Mouse (Mus musculus) neutrophil, adult 59 days (primary cell): Measurements from ENCODE around the gene H13. TPM values are rescaled to one million over a fixed set of nuclear protein-coding genes. Genes with fewer than 3 reads are reported as not detected.

ENCODE experiments used
- total RNA-seq, 2 experiments: library from RNA; stranded (reverse); gene quantifications; 1 replicate in 1 of 2; 2 replicates in 1 of 2; pipeline ENCODE4 v1.2.4; 2023

H13 gene
- 100 to 1,000 TPM; 132 to 147 TPM for total RNA-seq

DNA sequence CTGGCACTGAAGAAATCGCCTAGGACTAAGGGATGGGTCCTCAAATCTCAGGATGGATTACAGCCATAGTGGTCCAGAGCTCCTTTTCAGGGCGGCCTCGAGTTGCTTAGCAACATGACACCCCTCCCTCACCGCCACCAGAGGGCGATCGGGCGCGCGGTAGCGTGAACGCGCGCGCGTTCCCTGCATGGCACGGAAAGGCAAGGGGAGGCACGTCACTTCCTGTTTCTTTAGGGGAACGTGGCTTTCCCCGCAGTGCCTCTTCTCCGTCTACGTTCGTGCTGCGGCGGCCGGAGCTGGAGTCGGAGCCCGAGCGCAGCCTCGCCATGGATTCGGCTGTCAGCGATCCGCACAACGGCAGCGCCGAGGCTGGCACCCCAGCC is at the start of gene H13:
Gene H13 (plus strand): TSS at position 206 of the 383 bp plus-strand sequence.

DNA sequence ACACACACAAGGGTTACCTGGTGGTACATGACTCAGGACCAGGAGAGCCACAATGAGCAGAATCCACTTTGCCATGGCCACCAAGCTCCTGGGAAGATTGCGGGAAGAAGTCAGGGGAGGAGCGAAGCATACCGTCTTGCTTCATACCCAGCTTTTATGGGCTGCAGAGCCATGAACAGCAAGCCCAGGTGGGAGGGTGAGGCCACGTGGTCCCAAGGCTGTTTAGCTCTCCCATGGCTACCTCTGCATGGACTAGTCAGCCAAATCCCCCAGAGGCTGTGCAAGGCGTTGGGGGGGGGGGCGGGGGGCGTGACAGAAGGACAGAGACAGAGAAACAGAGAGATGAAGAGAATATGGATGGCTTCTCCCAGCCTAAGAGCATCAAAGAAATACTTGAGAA is 46.3 kb upstream of the H13 start, which contains the start of gene Defb25:
Gene Defb25 (minus strand): TSS at position 101 of the 400 bp plus-strand sequence.

DNA sequence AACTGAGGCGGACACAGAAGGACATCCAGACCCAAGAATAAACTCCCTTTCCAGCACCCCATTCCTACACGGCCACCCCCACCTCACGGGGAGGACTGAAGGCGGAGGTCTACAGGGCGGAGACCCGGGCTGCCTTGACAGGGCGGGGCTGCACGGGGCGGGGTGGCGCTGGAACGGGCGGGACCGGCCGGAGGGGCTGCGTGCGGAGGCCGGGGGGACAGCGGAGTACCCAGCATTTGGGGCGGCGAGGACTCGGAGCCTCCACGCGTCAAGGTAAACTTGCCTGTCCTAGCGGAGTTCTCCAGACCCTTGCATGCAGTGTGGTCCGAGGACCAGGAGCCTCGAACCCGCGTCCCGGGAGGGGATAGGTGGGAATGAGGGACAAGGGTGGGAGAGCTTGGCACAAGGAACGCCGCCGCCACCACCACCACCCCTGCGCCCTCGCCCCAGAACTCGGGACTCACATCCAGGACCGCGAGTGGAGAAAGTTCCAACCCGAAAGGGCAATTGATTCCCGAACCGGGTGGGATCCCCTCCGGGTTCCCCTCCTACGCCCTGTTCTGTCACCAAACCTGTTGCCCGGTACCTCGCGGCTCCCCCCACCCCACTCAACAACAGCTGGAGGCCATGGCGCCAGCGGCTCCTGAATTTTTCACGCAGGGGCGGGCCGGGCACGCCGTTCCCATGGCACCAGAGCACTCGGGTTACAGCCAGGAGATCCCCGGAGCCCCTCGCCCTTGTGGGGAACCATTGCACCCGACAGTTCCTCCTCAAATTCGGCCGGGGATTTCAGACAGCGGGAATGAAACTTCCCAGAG is 42.3 kb upstream of the H13 start, which contains the start of gene Rem1:
Gene Rem1 (plus strand): TSS at position 178 of the 818 bp plus-strand sequence.

DNA sequence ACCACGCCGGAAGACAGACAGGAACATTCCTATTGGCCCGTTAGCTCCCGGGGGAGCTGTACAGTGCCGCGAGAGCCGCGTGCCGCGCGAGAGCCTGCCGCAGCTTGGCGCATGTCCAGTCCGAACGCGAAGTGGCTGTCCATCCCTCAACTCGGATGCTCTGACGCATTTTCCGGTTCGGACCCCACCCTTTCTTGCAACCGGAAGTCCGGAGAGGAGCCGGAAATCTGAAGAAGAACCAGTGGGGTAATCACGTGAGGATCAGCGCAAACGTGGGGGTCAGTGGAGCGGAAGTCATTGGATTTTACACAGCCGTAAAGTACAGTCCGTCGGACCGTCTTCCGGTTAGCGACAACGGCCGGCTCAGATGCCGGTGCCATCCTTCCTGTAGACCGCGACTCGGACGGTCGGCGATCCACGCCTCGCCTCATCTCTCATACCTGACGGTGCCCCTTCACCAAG is 17.6 kb downstream of the H13 start, which contains the start of gene Mcts2:
Gene Mcts2 (plus strand): TSS at position 230 of the 462 bp plus-strand sequence.

DNA sequence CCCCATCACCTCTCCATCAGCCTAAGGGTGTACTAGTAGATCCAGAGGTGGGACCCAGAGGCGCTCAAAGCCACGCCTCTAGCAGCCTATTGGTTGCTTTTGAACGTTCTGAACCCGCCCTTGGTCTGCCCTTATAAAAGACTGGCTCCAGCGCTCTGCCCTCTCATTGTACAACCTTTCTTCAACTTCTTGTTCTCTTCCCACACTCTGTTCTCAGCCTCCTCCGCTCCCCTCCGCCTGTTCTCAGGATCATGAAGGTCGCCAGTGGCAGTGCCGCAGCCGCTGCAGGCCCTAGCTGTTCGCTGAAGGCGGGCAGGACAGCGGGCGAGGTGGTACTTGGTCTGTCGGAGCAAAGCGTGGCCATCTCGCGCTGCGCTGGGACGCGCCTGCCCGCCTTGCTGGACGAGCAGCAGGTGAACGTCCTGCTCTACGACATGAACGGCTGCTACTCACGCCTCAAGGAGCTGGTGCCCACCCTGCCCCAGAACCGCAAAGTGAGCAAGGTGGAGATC is 66.9 kb downstream of the H13 start, which contains the start of gene Id1:
Gene Id1 (plus strand): TSS at position 162 of the 512 bp plus-strand sequence.

DNA sequence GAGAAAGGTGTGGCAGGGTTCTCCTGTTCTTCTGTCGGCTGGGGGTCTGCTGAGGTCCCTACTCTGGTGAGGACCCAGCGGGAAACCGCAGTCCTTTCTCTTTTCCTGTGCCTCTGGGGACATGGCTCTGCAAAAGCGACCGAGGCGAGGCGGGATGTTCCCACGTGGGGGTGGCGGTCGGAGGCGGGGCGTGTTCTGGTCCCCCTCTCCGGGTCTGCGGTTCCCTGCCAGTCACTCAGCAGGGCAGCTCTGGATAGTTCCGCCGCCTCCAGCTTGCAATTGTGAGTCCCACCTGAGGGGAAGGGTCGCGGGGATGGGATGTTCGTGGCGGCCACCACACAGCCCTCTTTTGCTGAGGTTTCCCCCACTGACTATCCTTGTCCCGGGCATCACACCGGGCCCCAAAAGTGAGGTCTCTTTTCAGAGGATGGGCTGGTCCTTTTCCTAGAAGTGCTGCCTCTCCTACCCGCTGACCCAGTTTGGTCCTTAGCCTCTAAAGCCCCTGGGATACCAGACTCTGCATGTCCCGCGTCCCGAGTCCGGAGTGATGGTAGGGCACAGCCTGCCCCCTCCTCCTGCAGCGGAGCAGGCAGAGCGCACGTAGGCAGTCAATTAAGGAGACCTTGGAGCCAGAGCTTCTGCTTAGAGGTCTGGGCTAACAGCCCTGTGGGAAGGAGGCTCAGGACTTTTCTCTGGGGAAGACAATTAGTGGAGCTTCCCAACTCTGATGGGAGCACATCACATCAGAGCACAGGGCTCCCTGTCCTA is 84.9 kb downstream of the H13 start, which contains the start of gene Cox4i2:
Gene Cox4i2 (plus strand): TSS at position 230 of the 768 bp plus-strand sequence.

Other genes with a start within 250 kb of the H13 start
- gene Defb23, start 204.8 kb upstream of the H13 start, total RNA-seq: not detected
- gene Defb20, start 192.4 kb upstream of the H13 start, total RNA-seq: not detected
- gene Defb22, start 179.3 kb upstream of the H13 start, total RNA-seq: not detected
- not detected for gene Defb26, start 157.8 kb upstream of the H13 start, total RNA-seq
- not detected for gene Defb28, start 151.2 kb upstream of the H13 start, total RNA-seq
- not detected for gene Defb29, start 129.4 kb upstream of the H13 start, total RNA-seq
- not detected for gene Gm17416, start 100.1 kb upstream of the H13 start, total RNA-seq
- not detected for gene Defb21, start 96.7 kb upstream of the H13 start, total RNA-seq
- gene Defb19, start 89.1 kb upstream of the H13 start, total RNA-seq: not detected
- not detected for gene Defb45, start 70.1 kb upstream of the H13 start, total RNA-seq
- gene Defb36, start 65.1 kb upstream of the H13 start, total RNA-seq: not detected
- 1 to 10 TPM in 1 of 2 experiments, not detected in 1; 1.7 TPM for gene Defb25, start 46.4 kb upstream of the H13 start, total RNA-seq
- gene Rem1, start 42.5 kb upstream of the H13 start, total RNA-seq: 10 to 100 TPM; 10.2 to 11.2 TPM
- 10 to 100 TPM; 13.8 to 15.9 TPM for gene Mcts2, start 17.6 kb downstream of the H13 start, total RNA-seq
- gene Id1, start 66.8 kb downstream of the H13 start, total RNA-seq: 10 to 100 TPM; 48.3 to 57.3 TPM
- gene Cox4i2, start 84.7 kb downstream of the H13 start, total RNA-seq: under 1 TPM; 0.51 to 0.93 TPM
- 10 to 100 TPM; 29.6 to 30.5 TPM for gene Bcl2l1, start 162.3 kb downstream of the H13 start, total RNA-seq
- gene Tpx2, start 178.5 kb downstream of the H13 start, total RNA-seq: 10 to 100 TPM; 46.7 to 49.4 TPM
- under 1 TPM in 1 of 2 experiments, not detected in 1; 0.15 TPM for gene Mylk2, start 241.9 kb downstream of the H13 start, total RNA-seq